In genomic region chr1:161233226-161233839, GRCm38 (mm10) we compare ENCODE assay signal across 14 mouse cellular contexts. TPM values are rescaled to one million over a fixed set of nuclear protein-coding genes. Genes with fewer than 3 reads are reported as not detected.
A peak's percentile ranks its signal among the peaks of the same experiment; 100 is the strongest.
DNase-seq lines count a peak whose midpoint lies in the region; ATAC-seq and TF ChIP-seq lines count a peak whose summit lies in the region.
"Had no signal": no experiment of that assay in that cellular context is flagged by ENCODE, and none has a peak within 500 bp of the region (broad histone marks: within the 10 kb centered on the region; RNA-seq: fewer than 3 reads in every experiment).

No protein-coding gene starts in this region.

- peaks cover 22% of the 10 kb centered on the region for H3K36me3 ChIP-seq in kidney, embryonic 15.5 days
- 0 out of 2 replicates have a peak, but pooled peaks cover 2% of the 10 kb centered on the region for H3K36me3 ChIP-seq in lung, embryonic 16.5 days (ENCODE audit: control insufficient read depth, insufficient read depth, low read length)
- peaks cover 10% of the 10 kb centered on the region for H3K36me3 ChIP-seq in limb, embryonic 14.5 days (ENCODE audit: control insufficient read depth, insufficient read depth, low read length)
- peaks cover 38% of the 10 kb centered on the region for H3K36me3 ChIP-seq in forebrain, embryonic 10.5 days (replicated peaks)

- H3K27me3 ChIP-seq in kidney, embryonic 15.5 days: no peaks in the 10 kb centered on the region
- no peaks in the 10 kb centered on the region for H3K27me3 ChIP-seq in lung, embryonic 16.5 days (ENCODE audit: control insufficient read depth, insufficient read depth, low read depth, low read length)
- no peaks in the 10 kb centered on the region for H3K27me3 ChIP-seq in limb, embryonic 14.5 days (ENCODE audit: control insufficient read depth, insufficient read depth, low read length)
- no peaks in the 10 kb centered on the region for H3K27me3 ChIP-seq in forebrain, embryonic 10.5 days (ENCODE audit: poor library complexity, severe bottlenecking)
- H3K27me3 ChIP-seq: liver, embryonic 15.5 days; Patski had no signal

- peak; percentile 11 for DNase-seq in adrenal gland, postnatal 10 days
- DNase-seq in adrenal gland, adult 8-10 months: no peak
- DNase-seq in kidney, adult 18-20 months: no peak
- DNase-seq in lung, postnatal 25 days (ENCODE audit: low spot score): no peak
- DNase-seq in limb, embryonic 14.5 days (ENCODE audit: low spot score): peak; percentile 77
- no peak for DNase-seq in forebrain, embryonic 10.5 days (ENCODE audit: extremely low spot score, low spot score)
- DNase-seq: cerebellum, adult 18-20 months; thymus, postnatal 4 days had no signal

- no peak for TF ChIP-seq POLR2A in limb, embryonic 14.5 days (IDR thresholded peaks at IDR 0.05; ENCODE audit: borderline replicate concordance, extremely low read depth, insufficient read depth, insufficient read length)

- no peak for ATAC-seq in kidney, embryonic 15.5 days (replicated peaks; ENCODE audit: low FRiP score)
- peak; percentile 81 for ATAC-seq in lung, embryonic 16.5 days (ENCODE audit: low read depth)
- peak; percentile 23; the same call in 1 of the 2 replicates for ATAC-seq in limb, embryonic 14.5 days (ENCODE audit: low FRiP score, low read depth)
- ATAC-seq: hindbrain, embryonic 16.5 days; midbrain, embryonic 16.5 days; Patski had no signal

- H3K9me3 ChIP-seq in kidney, embryonic 15.5 days (replicated peaks): no peaks in the 10 kb centered on the region
- H3K9me3 ChIP-seq in lung, embryonic 16.5 days (ENCODE audit: control insufficient read depth, low read length): no peaks in the 10 kb centered on the region
- H3K9me3 ChIP-seq in limb, embryonic 14.5 days (ENCODE audit: control insufficient read depth, low read length): no peaks in the 10 kb centered on the region
- H3K9me3 ChIP-seq in forebrain, embryonic 10.5 days: no peaks in the 10 kb centered on the region
- H3K9me3 ChIP-seq: liver, embryonic 15.5 days had no signal

- H3K27ac ChIP-seq in kidney, embryonic 15.5 days: no peak overlapping the region
- peak overlapping the region; percentile 47 for H3K27ac ChIP-seq in lung, embryonic 16.5 days (ENCODE audit: low read length)
- no peak overlapping the region for H3K27ac ChIP-seq in limb, embryonic 14.5 days (replicated peaks; ENCODE audit: low read depth, low read length)
- H3K27ac ChIP-seq in forebrain, embryonic 10.5 days: no peak overlapping the region
- H3K27ac ChIP-seq: liver, embryonic 15.5 days had no signal

- 54% methylated on average over 13 of the region's 13 CpGs for WGBS in kidney, embryonic 15.5 days
- 43% methylated on average over 13 of the region's 13 CpGs for WGBS in lung, embryonic 16.5 days
- WGBS in limb, embryonic 14.5 days: 68% methylated on average over 13 of the region's 13 CpGs
- 91% methylated on average over 13 of the region's 13 CpGs for WGBS in forebrain, embryonic 10.5 days

- H3K9ac ChIP-seq in kidney, embryonic 15.5 days: no peak overlapping the region
- no peak overlapping the region for H3K9ac ChIP-seq in lung, embryonic 16.5 days (ENCODE audit: low read length)
- no peak overlapping the region for H3K9ac ChIP-seq in limb, embryonic 14.5 days (ENCODE audit: low read depth, low read length, severe bottlenecking)
- H3K9ac ChIP-seq: liver, embryonic 15.5 days had no signal

- H3K4me2 ChIP-seq in kidney, embryonic 15.5 days: peak overlapping the region; percentile 18; the same call in 1 of the 2 replicates
- peak overlapping the region; percentile 25 for H3K4me2 ChIP-seq in lung, embryonic 16.5 days (ENCODE audit: low read depth, low read length)
- H3K4me2 ChIP-seq in limb, embryonic 14.5 days (replicated peaks; ENCODE audit: low read depth, low read length, severe bottlenecking): no peak overlapping the region
- H3K4me2 ChIP-seq: liver, embryonic 15.5 days had no signal

- H3K4me1 ChIP-seq in kidney, embryonic 15.5 days: peaks cover 7% of the 10 kb centered on the region; the same call in 1 of the 2 replicates
- H3K4me1 ChIP-seq in lung, embryonic 16.5 days (replicated peaks; ENCODE audit: control insufficient read depth, insufficient read depth, low read length): peaks cover 12% of the 10 kb centered on the region
- peaks cover 5% of the 10 kb centered on the region; the same call in 1 of the 2 replicates for H3K4me1 ChIP-seq in limb, embryonic 14.5 days (ENCODE audit: control insufficient read depth, insufficient read depth, low read length)
- no peaks in the 10 kb centered on the region for H3K4me1 ChIP-seq in forebrain, embryonic 10.5 days
- H3K4me1 ChIP-seq: liver, embryonic 15.5 days had no signal

- no peak overlapping the region for H3K4me3 ChIP-seq in kidney, embryonic 15.5 days (replicated peaks)
- H3K4me3 ChIP-seq in lung, embryonic 16.5 days (ENCODE audit: low read length): no peak overlapping the region
- no peak overlapping the region for H3K4me3 ChIP-seq in limb, embryonic 14.5 days (replicated peaks; ENCODE audit: low read length)
- H3K4me3 ChIP-seq in forebrain, embryonic 10.5 days: no peak overlapping the region
- H3K4me3 ChIP-seq: liver, embryonic 15.5 days had no signal

RNA-seq across cellular contexts. Expression of gene Prdx6, which starts 17.7 kb away (rescaled TPM):
- total RNA-seq in adrenal gland, postnatal 10 days (2021): 100 to 1,000 TPM; 360 to 367 TPM
- 100 to 1,000 TPM; 240 to 766 (median 475) TPM for total RNA-seq in adrenal gland, adult 8-10 months (2022)
- 489 and 496 TPM in 2 replicates for polyA plus RNA-seq in kidney, embryonic 15.5 days (2015; fragmentation: Nextera tagmentation; extraction: Ambion mirVana)
- 458 and 477 TPM in 2 replicates for polyA plus RNA-seq in lung, embryonic 16.5 days (2015; fragmentation: Nextera tagmentation; extraction: Ambion mirVana)
- polyA plus RNA-seq in limb, embryonic 14.5 days (2012; rRNA removed): 145 and 150 TPM in 2 replicates
- polyA plus RNA-seq in limb, embryonic 14.5 days (2014; fragmentation: Nextera tagmentation; extraction: Ambion mirVana): 368 and 370 TPM in 2 replicates
- 663 and 680 TPM in 2 replicates for polyA plus RNA-seq in forebrain, embryonic 10.5 days (2016; fragmentation: Nextera tagmentation; extraction: Ambion mirVana)

Comparison
In these comparisons a context has a peak if more than half of its experiments do, and no peak if none do; other contexts are left out.
1. DNase-seq: peak in adrenal gland, postnatal 10 days (single experiment) and limb, embryonic 14.5 days (single experiment); none in adrenal gland, adult 8-10 months (single experiment), kidney, adult 18-20 months (single experiment), lung, postnatal 25 days (single experiment) and forebrain, embryonic 10.5 days (single experiment).